Mouse (Mus musculus) adrenal gland, postnatal 10 days (tissue): ENCODE measurements around the gene Cyp3a16. TPM values are rescaled to one million over a fixed set of nuclear protein-coding genes. Genes with fewer than 3 reads are reported as not detected.
A peak's percentile ranks its signal among the peaks of the same experiment; 100 is the strongest.
"Not testable (repeated sequence)": the region's sequence is repeated elsewhere in the genome, so short reads cannot be mapped to it uniquely, and the experiment has no call there.

ENCODE experiments used
- DNase-seq: peaks from one replicate; pipeline ENCODE4 v3.0.0; 2021; ENCODE audit warnings: mixed read lengths
- long read RNA-seq, 2 experiments: library from polyadenylated mRNA; stranded (forward); transcript quantifications; one replicate each; pipeline ENCODE4 v2.0.0; 2021
- total RNA-seq, 2 experiments: library from RNA; stranded (reverse); gene quantifications; 2 replicates each; pipeline ENCODE4 v1.2.3; 2021

Gene Cyp3a16
- 10 to 100 TPM; 25.8 to 51.3 TPM for total RNA-seq
- long read RNA-seq, experiment 1, transcript Cyp3a16-201 (13 exons, 1,730 nt): major isoform, 5 of 5 reads
- long read RNA-seq, experiment 1, partial matches to known transcripts: 0 of 5 reads
- long read RNA-seq, experiment 1, other reads (novel, unspliced or antisense): 0 of 5 reads
- long read RNA-seq, experiment 2: 0 reads

- not testable (repeated sequence) for DNase-seq
Measured at GRCm38 (mm10) chr5:145469623-145470022, at the start of gene Cyp3a16. Gene Cyp3a16 (minus strand): TSS chr5:145469723.

- DNase-seq: no peak
Measured at GRCm38 (mm10) chr5:145490300-145490699, 20.8 kb upstream of the Cyp3a16 start.

GRCm38 (mm10) chr5:145464304-145465088, 5.0 kb downstream of the Cyp3a16 start:
- no peak for DNase-seq

GRCm38 (mm10) chr5:145462321-145462720, 7.2 kb downstream of the Cyp3a16 start:
- DNase-seq: peak; percentile 2

- no peak for DNase-seq
Measured at GRCm38 (mm10) chr5:145454389-145454788, 15.1 kb downstream of the Cyp3a16 start.

GRCm38 (mm10) chr5:145433688-145434087, 35.8 kb downstream of the Cyp3a16 start:
- DNase-seq: peak; percentile 3

GRCm38 (mm10) chr5:145431004-145431403, 38.5 kb downstream of the Cyp3a16 start:
- no peak for DNase-seq

GRCm38 (mm10) chr5:145422287-145422686, 47.2 kb downstream of the Cyp3a16 start:
- no peak for DNase-seq

GRCm38 (mm10) chr5:145415416-145415815, 54.1 kb downstream of the Cyp3a16 start:
- not testable (repeated sequence) for DNase-seq

Other genes with a start within 250 kb of the Cyp3a16 start
- gene Zfp655, start 238.0 kb downstream of the Cyp3a16 start, total RNA-seq: 10 to 100 TPM; 41.1 to 48.9 TPM
- 10 to 100 TPM; 15.3 to 20.4 TPM for gene Zscan25, start 189.2 kb downstream of the Cyp3a16 start, total RNA-seq
- gene Cyp3a57, start 124.4 kb downstream of the Cyp3a16 start, total RNA-seq: under 1 TPM in 1 of 2 experiments, not detected in 1; 0.12 TPM
- gene Cyp3a41b, start 115.0 kb upstream of the Cyp3a16 start, total RNA-seq: under 1 TPM in 1 of 2 experiments, not detected in 1; 0.18 TPM